Mouse (Mus musculus) left cerebral cortex, adult 18-20 months (tissue): Measurements from ENCODE around the gene Ccn2. TPM values are rescaled to one million over a fixed set of nuclear protein-coding genes. Genes with fewer than 3 reads are reported as not detected.
"Not testable (repeated sequence)": the region's sequence is repeated elsewhere in the genome, so short reads cannot be mapped to it uniquely, and the experiment has no call there.

ENCODE experiments used
- DNase-seq, 2 experiments: peaks; one replicate each; pipeline ENCODE4 v3.0.0; 2021 to 2022; ENCODE audit warnings: low spot score in 2 of 2, mixed read lengths in 1 of 2
- total RNA-seq, 2 experiments: library from RNA; stranded (reverse); gene quantifications; 2 replicates each; pipeline ENCODE4 v1.2.3; 2021

Gene Ccn2
- total RNA-seq, 2 experiments from 2014 or later = 30.6 to 36.4 TPM

DNA sequence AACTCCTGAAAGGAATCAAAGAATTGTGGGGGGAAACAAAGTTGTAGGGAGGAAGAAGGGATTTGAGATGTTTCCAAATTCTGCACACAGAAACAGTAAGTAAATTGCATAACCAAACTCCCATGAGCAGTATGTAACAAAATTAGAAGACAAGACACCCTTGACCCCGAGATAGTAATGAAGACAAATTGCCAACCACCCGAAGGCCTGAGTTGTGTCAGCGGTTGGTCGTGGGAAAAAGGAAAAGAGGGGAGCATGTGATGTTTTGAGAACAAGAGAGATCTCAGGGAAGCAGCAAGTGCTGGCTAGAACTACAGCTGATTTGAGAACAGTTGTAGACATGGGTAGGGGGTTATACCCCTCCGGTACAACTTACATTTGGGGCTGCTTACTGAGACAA is 4.6 kb downstream of the Ccn2 start:
- no peak for DNase-seq

DNA sequence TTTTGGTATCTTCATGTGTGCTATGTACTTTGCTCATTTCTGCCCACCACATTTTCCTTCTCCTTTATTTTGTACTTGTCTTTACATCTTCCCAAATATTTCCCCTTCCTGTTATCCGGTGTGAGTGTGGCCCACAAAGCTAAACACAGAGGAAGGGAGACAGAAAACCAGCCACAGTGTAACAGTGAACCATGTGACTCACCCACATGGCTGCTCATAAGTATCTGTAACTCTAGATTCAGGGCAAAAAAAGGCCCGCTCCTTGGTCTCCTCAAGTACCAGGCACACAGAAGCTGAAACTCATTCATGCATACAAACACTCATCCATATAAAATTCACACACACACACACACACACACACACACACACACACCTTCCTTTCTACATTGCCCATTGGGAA is 7.8 kb downstream of the Ccn2 start:
- DNase-seq = no peak

DNA sequence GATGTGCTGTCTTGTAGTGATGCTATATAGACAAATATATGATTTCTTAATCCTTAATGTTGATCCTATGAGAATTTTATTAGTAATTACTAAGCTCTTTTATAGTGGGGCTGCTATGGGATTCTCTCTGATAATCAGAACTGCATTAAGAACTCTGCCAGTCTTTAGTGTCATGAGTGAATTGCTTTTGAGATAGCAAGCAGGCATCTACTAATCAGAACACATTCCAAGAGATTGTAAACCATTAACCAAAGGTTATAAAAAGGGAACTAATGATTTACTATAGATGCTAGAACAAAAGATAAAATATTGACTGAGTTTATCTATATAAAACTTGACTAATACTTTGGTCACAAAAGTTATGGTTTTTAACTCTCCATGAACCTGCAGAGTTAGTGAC is 8.5 kb downstream of the Ccn2 start:
- no peak for DNase-seq

DNA sequence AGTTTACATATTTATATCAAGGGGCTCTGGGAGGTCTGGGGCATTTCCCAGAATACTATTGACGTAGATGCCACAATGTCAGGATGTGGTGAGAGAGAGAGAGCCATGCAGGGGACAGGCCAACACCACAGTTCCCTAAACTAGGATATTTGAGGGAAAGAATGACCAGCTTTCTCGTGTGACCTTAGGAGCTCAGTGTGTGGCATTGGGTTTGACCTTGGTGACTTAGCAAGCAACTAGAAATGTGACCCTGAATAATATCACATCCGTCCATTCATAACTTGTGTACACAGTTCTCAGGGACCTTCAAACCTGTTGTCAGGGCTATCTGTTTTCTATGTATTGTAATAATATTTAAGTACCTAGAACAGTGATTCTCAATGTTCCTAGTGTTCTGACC is 13.9 kb downstream of the Ccn2 start:
- no peak for DNase-seq

DNA sequence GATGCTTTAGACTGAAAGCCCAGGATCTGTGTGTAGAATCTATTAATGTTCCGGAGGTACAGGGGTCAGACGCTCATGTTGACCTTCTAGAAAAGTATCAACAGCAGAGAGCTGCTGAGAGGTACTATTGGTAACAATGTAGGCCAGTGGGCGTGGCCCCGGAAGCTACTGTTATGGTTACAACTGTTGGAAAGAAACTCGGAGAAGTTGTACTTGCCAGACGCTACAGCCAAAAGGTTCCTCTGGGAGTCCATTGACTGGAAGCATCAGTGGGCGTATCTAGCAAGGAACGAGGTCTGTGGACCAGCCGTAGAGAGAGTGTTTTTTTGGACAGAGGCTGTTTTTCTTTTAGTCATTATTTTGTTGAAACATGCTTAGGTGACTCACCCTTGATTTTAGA is 14.5 kb downstream of the Ccn2 start:
- DNase-seq = no peak

DNA sequence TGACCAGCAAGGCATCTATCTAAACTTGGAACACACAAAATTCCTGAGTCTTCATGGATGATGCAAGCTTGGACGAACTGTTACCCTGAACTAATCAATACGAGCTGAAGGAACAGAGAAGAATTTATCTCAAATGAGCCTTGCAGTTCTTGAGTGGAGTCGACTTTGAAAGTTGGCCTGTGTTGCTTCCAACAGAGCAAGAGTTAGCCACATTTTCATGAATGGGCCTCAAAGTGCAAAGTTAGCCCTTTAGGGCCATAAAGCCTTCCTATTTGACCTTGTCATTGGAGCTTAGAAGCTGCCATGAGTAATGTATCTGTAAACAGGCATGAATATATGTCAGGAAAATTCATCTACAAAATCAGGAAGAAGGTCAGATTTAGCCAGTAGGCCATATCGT is 19.5 kb downstream of the Ccn2 start:
- DNase-seq = no peak

DNA sequence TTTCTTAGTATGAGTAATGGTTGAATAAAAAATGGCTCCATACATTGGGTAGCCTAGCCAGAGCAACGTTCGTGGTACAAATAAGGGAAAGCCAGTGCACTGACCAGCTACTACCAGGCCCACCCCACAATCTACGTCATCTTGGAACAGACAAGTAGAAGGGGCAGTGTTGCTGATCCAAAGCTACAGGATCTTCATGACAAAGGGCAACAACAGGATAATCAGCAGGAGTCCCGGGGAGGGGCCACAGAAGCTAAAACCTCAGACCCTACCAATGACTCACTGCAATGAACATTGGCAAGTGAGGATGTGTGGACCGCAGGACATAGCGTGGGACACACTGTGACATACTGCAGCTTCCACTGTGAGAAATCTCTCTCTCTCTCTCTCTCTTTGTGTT is 20.6 kb downstream of the Ccn2 start:
- DNase-seq = no peak

DNA sequence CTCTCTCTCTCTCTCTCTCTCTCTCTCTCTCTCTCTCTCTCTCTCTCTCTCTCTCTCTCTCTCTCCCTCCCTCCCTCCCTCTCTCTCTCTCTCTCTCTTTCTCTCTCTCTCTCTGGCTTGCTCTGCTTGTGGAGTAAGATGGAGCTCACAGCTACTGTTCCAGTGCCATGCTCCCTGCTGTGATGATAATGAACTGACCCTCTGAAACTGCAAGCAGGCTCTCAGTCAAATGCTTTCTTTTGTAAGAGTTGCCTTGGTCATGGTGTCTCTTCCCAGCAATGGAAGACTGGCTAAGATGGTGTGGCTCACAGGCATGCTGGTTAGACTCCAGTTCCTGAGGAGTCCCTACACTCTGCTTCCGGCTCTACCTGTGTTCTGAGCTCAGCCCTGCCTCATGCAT is 21.3 kb downstream of the Ccn2 start:
- not testable (repeated sequence) for DNase-seq

DNA sequence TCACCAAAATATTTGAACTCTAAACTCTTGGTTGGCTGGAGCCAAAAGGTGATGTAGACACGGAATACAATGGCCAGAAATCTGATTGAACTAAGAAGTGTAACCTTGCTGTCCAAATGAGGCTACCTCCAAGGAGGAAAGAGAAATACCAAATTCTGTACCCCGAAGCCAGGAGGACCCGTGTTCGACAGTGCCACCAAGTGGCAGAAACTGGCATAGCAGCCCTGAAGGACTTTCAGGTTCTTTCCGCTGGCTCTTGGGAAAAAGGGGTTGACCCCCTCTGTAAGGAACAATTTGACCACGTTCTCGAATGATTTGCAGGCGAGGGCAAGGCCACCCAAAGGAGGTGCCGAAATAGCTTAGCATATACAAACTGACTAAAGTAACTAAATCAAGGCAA is 26.3 kb downstream of the Ccn2 start:
- peak; percentile 27 to 69 for DNase-seq

DNA sequence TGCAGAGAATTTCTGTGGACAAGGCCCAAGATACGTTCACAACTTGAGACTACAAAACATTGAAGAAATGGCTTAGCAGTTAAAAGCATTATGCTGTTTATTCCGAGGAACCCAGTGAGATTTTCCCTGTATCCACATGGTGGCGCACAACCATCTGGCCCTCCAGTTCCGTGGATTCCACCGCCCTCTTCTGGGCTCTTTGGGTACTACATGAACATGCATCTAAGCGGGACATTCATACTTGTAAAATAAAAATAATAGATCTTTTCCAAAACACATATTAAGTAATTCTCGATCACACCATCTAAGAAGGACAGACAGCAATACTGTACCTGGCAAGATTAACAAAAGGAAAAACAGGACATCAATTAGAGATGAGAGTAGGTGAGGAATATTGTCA is 27.3 kb downstream of the Ccn2 start:
- DNase-seq = peak; percentile 26 to 69

DNA sequence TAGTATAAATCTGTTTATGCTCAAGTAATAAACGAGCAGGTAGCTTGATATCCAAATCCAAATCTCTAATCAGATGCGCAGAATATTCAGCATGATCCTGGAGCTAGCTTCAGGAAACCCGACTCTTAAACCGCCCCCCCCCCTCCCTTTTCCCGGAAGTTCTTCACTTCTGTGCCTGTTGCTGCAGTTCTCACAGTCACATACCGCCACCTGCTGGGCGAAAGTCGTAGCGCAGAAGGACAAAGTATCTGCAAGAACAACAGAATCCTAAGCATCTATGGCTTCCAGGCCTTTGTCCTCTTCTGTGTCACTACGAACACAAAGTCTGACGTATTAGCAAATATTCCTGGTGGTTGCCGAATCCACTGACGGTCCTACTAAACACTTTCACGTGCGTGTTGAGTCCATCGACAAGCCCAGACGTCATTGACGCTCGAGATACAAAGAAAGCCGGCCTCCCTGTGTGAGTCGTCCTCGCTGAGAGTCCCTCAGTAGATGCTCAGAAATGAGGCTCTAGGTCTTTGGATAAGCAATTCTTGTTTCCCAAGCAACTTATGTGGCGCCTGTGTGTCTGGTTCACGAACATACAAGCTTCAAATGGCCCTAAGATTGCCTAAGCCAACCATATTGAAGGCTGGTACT is 29.9 kb downstream of the Ccn2 start:
- peak; percentile 81 to 90 for DNase-seq

DNA sequence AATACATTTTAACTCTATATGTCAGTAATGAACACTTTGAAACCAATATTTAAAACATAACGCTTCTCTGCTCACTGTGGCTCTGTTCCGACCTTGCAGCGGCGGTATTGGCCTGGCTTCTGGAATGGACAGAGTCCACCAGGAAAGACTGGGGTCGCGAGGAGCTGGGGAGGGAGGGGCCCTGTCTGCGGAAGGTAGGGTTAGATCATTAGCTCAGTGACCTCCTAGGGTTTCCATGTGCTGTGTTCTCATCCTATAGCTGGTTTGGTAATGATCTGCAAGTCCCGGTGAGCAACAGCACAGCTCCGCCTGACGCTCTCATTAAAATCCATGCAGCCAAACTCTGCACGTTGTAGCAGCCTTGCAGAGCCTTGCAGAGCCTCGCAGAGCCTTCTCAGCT is 32.0 kb downstream of the Ccn2 start:
- no peak for DNase-seq

DNA sequence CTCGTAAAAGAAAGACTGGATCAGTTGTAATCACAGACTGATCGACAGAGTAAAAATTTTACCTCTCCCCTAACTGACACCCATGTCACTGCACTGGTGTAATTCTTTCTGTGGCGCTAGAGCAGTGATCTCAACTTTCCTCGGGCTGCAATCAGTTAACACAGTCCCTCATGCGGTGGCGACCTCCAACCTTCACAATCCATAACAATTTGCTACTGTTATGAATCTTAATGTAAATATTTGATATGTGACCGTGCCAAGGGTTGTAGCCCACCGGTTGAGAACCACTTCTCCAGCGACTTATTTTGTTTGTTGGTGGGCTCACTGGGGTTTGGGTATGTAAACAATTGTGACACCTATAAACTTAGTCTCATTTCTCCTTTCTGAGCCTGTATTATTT is 33.2 kb downstream of the Ccn2 start:
- no peak for DNase-seq

DNA sequence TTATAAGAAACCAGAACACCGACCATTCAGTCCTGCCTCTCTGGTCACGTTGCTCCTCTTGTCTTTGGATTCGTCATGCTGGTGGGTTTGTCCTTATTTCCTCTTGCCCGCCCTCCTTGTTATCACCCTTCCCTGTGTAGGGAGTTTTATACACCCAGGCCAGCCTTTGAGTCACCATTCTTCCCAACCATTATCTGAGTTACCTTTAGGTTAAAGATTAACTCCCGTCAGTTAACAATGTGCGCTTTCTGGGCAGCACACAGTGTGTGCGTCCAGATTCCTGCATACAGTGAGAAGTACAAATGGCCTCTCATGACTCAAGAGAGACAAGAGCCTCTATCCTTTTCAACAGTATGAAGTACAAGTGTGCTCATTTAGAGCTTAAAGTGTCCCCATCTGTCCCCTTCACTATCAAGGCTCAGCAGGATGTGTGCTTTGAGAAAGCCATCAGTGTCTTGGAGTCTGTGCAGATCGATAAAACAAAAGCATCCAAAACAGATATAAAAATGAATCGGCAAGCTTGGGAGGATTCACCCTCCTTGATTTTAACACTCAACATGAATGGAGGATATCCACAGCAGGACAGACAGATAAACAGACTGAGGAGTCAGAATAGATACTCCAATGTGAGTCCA is 34.0 kb downstream of the Ccn2 start:
- DNase-seq = no peak

DNA sequence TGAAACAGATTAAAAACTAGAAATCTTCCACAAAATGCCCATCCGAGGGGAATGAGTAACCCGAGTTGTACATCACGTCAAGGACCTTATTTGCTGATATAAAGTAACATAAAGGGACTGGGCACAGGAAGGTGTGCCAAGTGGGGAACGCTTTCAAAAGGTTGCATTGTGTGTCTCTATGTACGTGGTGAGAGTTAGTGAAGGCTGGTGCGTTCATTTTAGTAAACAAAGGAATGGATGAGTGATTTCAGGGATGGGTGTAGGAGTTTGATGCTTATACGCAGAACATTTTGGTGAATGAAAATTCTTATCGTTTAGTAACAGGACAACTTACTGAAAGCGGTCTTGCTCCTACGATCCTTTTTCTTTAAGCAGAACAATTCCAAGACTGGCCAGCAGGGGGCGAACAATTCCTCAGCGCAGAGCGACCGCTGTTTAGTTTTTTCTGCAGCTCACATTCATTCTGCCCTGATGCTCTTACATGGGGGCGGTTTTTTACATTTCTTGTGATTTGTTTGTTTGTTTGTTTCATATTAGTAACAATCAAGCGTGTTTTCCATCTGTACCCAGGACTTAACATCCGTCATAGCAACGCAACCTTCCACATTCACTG is 35.3 kb downstream of the Ccn2 start:
- DNase-seq = peak; percentile 75 to 80

DNA sequence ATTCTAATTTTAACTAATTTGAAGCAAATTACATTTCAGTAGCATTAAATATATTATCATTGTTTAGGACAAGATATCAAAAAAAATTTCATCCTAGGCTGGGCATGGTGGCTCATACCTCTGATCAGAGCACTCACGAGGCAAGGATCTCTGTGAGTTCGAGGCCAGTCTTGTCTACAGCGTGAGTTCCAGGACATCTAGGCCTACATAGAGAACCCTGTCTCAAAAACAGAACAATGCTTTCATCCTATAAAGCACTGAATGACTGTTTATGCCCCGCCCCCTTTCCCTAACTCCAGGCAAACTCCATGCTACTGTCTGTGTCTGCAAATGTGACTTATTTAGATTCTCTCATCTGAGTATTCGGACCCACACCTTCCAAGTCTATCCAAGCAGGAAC is 35.9 kb downstream of the Ccn2 start:
- no peak for DNase-seq

DNA sequence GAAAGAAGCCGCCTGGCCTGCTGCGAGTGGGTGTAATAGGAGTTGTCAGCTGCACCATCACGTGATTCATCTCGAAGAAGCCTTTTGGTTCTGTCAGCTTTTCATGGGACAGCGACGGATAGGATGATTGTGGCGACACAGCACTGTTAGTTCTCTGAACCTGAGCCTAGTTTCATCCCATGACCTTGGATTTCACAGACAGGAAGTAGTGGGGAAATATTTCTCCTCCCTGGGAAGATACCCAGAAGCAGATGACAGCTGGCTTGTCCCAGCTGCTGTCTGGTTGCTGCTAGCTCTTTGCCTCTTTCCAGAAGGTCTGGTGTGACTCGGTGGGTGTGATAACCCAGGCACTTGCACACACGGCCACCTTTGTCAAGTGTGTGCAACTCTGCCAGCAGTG is 39.0 kb downstream of the Ccn2 start:
- DNase-seq = no peak

DNA sequence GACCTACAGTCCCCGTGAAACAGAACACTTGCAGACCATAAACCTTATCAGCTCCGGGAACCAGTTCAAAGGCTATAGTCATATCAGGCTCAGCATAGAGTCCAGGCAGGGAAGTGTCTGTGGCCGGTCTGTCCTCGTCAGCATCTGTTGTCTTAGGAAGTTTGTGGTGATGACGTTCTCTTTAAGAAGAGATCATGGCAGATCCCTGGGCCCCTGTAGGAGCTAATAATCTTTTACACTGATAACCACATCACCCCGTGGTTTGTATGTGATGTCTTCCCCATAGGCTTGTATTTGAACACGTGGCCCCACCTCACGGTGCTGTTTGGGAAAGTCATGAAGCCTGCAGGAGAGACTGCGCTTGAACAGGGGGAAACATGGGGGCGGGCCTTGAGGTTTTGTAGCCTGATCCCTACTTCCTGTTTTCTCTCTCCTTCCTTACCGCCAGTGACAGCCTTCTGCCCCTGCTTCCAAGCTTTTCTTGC is 40.1 kb downstream of the Ccn2 start:
- DNase-seq = no peak

DNA sequence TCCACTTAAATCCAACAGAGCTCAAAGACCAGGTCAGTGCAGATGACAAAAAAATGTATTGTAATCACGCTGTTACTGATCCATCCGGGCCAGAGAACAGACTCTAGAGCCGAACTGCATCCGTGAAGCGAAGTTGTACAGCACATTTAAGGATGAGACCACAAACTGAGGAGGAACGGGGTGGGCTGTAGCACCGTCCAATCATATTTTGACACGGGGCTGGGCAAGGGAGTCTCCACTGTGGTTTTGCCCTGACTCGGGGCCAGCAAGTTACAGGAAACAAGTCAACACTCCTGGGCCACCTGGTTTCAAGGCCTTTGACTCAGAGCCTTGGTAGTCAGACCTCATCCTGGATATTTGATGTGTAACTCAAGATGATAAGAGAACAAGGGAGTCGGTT is 40.6 kb downstream of the Ccn2 start:
- DNase-seq = no peak

DNA sequence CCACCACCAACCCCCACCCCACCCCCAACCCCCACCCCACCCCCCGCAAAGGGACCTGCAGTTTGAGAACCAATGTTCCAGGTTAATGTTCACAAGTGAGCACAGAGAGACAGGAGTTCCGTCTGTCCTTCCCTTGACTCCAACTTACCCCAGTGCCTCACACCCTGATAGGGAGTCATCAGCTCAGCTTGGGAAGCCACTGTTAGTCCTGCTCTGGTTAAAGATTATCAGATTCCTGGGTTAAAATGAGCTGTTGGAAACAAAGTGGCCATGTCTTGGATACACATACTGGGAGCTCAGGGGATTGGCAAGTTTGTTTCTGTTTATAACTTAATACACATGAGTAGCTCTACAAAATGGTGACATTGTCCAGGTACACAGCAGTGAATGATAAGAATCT is 41.7 kb downstream of the Ccn2 start:
- DNase-seq = no peak

DNA sequence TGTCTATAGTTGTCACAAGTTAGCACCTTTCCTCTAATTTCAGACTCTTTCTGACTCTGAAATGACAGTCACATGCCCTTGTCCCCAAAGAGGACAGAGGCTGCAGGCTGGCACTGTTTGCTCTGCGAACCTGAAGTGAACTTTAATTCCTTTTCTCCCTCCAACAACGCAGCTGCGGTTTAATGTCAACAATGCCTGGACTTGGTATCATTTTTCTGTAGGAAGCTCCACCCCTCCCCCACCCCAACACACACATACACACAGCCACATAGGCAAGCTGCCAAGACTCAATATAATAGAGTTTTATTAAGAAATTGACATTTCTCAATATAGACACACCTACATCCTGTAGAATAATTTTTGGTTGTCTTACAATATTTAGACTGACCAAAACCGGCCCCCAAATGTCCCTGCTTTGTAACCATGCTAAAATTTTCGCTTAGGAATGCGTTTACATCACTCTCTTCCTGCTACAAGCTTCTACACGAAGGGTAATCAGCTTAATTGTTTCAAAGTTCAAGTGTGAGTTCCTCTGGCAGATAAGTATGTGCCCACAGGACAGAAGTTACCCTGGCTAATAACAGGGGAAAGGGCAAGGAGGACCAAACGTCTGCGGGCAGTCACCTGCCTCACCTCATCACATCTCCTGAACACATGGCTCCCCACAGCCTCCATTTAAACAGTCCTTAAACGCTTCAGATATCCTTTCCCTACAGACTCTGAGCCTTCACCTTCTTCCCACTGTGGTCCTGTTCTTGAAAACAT is 43.2 kb downstream of the Ccn2 start:
- no peak for DNase-seq

DNA sequence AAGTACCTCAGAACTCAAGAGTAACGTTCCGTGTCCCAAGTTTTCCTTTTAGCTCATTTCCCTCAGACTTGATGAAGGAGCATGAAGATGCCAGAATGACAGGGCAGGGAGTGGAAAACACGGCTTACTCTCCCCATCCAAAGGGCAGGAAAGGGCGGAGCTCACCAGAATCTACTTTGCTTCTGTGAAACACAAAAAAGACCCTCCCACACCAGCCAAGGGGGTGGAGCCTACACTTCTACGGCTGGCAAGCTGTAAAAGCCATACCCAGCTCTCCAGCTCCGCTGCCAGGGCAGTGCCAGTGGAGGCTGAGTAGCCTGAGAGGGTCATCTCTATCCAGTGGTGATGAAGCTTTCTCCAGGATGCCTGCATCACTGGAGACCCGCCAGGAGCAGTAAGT is 44.4 kb downstream of the Ccn2 start:
- DNase-seq = no peak
